Mouse (Mus musculus): ENCODE data around the gene Prrxl1. TPM values are rescaled to one million over a fixed set of nuclear protein-coding genes. Genes with fewer than 3 reads are reported as not detected.

Prrxl1 gene
- polyA plus RNA-seq, 1 experiment from 2014 or later: 7.6 TPM

DNA sequence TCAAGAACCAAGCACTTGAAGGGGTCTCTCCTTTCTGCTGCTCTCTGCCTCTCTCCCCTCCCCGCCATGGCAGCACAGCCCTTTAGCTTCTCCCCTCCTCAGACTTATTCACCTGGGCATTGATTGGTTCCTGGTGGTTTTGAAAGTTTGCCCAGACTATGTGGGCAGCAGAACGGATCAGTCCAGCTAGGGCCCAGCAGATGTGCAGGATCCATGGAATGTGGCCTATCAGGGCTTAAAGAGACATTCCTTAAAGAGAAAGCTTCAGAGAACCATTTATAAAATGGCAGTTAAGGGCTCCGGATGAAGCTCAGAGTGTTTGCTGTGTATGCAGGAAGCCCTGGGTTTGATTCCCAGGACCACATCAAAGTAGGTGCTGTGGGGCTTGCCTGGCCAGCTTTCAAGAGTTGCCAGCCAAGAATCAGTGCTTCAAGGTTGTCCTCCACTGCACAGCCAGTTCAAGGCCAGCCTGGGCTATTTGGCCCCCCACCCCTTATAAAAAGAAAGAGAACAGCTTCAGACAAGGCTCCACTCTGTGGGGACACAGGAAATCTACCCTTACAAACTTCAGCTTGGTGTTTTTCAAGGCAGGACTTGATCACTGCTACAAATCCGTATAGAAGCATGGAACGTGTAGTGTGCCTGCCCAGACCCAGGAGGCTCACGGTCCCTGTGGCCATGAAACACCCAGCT, 33.8 kb downstream of the Prrxl1 start:
- WGBS: 78% methylated on average over 6 of the region's 6 CpGs
- no peaks in the 10 kb centered on the region for H3K9me3 ChIP-seq (replicated peaks; ENCODE audit: control insufficient read depth, low read length)
- ATAC-seq (replicated peaks; ENCODE audit: insufficient number of reproducible peaks, low FRiP score, low TSS enrichment, low read depth) (no peak), DNase-seq (ENCODE audit: low spot score) (no peak)
- no peaks in the 10 kb centered on the region for H3K27me3 ChIP-seq (ENCODE audit: control insufficient read depth, insufficient read depth, low read length)
- no peak overlapping the region for H3K4me2 ChIP-seq (ENCODE audit: low read depth, low read length)
- H3K27ac ChIP-seq (replicated peaks; ENCODE audit: low read depth, low read length): no peak overlapping the region
- no peaks in the 10 kb centered on the region for H3K36me3 ChIP-seq (replicated peaks; ENCODE audit: control insufficient read depth, insufficient read depth, low read depth, low read length)
- no peak overlapping the region for H3K9ac ChIP-seq (replicated peaks; ENCODE audit: low read length)
- H3K4me3 ChIP-seq (ENCODE audit: low read depth, low read length): no peak overlapping the region
- no peaks in the 10 kb centered on the region for H3K4me1 ChIP-seq (ENCODE audit: control insufficient read depth, insufficient read depth, low read length)

DNA sequence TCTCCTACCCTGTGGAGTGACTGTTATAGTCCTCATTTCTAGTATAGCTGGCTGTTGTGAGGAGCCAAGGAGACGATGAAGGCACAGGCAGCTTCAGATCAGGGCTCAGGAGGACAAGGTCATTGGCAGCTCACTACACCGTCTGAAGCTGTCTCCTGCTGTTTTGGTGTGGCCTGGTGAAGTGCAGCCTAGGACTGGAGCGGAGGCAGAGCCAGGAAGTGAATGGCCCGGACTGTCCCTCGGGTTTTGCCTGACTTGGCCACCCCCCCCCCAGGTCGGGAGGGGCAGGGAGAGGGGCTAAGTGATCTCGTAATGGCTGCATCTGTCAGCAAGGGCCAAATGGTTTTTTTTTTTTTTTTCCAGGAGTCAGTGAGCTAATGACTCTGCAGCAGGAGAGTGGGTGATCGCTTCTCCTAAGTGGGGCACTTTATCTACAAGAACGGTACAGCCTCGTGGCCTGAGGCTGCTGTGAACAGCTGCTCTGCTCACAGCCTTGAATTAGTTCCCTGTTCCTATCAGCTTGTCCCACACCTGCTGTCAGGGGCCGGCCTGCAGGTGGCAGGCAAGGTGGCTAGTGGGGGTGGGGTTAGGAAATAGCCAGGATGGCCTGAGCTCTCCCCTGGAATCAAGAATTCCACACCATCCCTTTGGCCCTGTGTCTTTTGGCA, 34.9 kb downstream of the Prrxl1 start:
- WGBS: 28% methylated on average over 11 of the region's 11 CpGs
- no peak overlapping the region for H3K4me2 ChIP-seq (ENCODE audit: low read depth, low read length)
- no peak overlapping the region for H3K9ac ChIP-seq (replicated peaks; ENCODE audit: low read length)
- no peaks in the 10 kb centered on the region for H3K36me3 ChIP-seq (replicated peaks; ENCODE audit: control insufficient read depth, insufficient read depth, low read depth, low read length)
- H3K4me1 ChIP-seq (ENCODE audit: control insufficient read depth, insufficient read depth, low read length): no peaks in the 10 kb centered on the region
- H3K9me3 ChIP-seq (replicated peaks; ENCODE audit: control insufficient read depth, low read length): no peaks in the 10 kb centered on the region
- H3K4me3 ChIP-seq (ENCODE audit: low read depth, low read length): no peak overlapping the region
- H3K27ac ChIP-seq (replicated peaks; ENCODE audit: low read depth, low read length): no peak overlapping the region
- DNase-seq (ENCODE audit: low spot score): no peak
- no peaks in the 10 kb centered on the region for H3K27me3 ChIP-seq (ENCODE audit: control insufficient read depth, insufficient read depth, low read length)
- no peak for ATAC-seq (replicated peaks; ENCODE audit: insufficient number of reproducible peaks, low FRiP score, low TSS enrichment, low read depth)

DNA sequence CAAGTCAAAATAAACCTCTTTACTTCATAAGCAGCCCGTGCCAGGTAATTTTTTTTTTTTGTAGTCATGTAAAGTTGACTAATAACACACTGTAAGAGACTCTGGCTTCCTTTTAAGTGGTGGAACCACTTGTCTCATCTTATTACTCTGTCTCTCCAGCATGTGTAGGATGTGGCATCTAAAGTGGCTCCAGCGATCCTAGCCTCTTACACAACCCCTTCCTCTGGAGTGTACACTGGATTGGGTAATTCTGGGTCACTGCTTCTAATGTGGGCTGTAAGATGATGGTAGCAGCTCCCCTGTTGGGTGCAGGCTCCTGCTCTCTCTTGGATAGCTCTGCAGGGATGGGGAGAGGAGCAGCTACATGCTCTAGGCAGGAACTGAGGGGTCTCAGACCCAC, 39.3 kb downstream of the Prrxl1 start:
- H3K4me1 ChIP-seq (ENCODE audit: control insufficient read depth, insufficient read depth, low read length): no peaks in the 10 kb centered on the region
- H3K9me3 ChIP-seq (replicated peaks; ENCODE audit: control insufficient read depth, low read length): no peaks in the 10 kb centered on the region
- no peaks in the 10 kb centered on the region for H3K27me3 ChIP-seq (ENCODE audit: control insufficient read depth, insufficient read depth, low read length)
- H3K9ac ChIP-seq (replicated peaks; ENCODE audit: low read length): no peak overlapping the region
- H3K4me3 ChIP-seq (ENCODE audit: low read depth, low read length): no peak overlapping the region
- ATAC-seq (replicated peaks; ENCODE audit: insufficient number of reproducible peaks, low FRiP score, low TSS enrichment, low read depth) (no peak), DNase-seq (ENCODE audit: low spot score) (no peak)
- H3K27ac ChIP-seq (replicated peaks; ENCODE audit: low read depth, low read length): no peak overlapping the region
- H3K36me3 ChIP-seq (replicated peaks; ENCODE audit: control insufficient read depth, insufficient read depth, low read depth, low read length): no peaks in the 10 kb centered on the region
- WGBS: 89% methylated on average over 2 of the region's 2 CpGs
- no peak overlapping the region for H3K4me2 ChIP-seq (ENCODE audit: low read depth, low read length)

- H3K4me1 ChIP-seq (ENCODE audit: control insufficient read depth, insufficient read depth, low read length): no peaks in the 10 kb centered on the region
- 82% methylated on average over 9 of the region's 9 CpGs for WGBS
- no peak overlapping the region for H3K9ac ChIP-seq (replicated peaks; ENCODE audit: low read length)
- H3K4me3 ChIP-seq (ENCODE audit: low read depth, low read length): no peak overlapping the region
- H3K27me3 ChIP-seq (ENCODE audit: control insufficient read depth, insufficient read depth, low read length): no peaks in the 10 kb centered on the region
- no peaks in the 10 kb centered on the region for H3K9me3 ChIP-seq (replicated peaks; ENCODE audit: control insufficient read depth, low read length)
- DNase-seq (ENCODE audit: low spot score) (no peak), ATAC-seq (replicated peaks; ENCODE audit: insufficient number of reproducible peaks, low FRiP score, low TSS enrichment, low read depth) (no peak)
- H3K36me3 ChIP-seq (replicated peaks; ENCODE audit: control insufficient read depth, insufficient read depth, low read depth, low read length): no peaks in the 10 kb centered on the region
- no peak overlapping the region for H3K27ac ChIP-seq (replicated peaks; ENCODE audit: low read depth, low read length)
- H3K4me2 ChIP-seq (ENCODE audit: low read depth, low read length): no peak overlapping the region
These were observed 60.6 kb downstream of the Prrxl1 start for GRCm38 (mm10) chr14:32659781-32660180.

- Histone ChIP-seq H3K27me3 (ENCODE audit: control insufficient read depth, insufficient read depth, low read length) (no peaks in the 10 kb centered on the region), H3K36me3 (replicated peaks; ENCODE audit: control insufficient read depth, insufficient read depth, low read depth, low read length) (no peaks in the 10 kb centered on the region), H3K4me1 (ENCODE audit: control insufficient read depth, insufficient read depth, low read length) (no peaks in the 10 kb centered on the region), H3K4me3 (ENCODE audit: low read depth, low read length) (no peak overlapping the region), H3K4me2 (ENCODE audit: low read depth, low read length) (no peak overlapping the region), H3K9me3 (replicated peaks; ENCODE audit: control insufficient read depth, low read length) (no peaks in the 10 kb centered on the region), H3K27ac (replicated peaks; ENCODE audit: low read depth, low read length) (no peak overlapping the region), H3K9ac (replicated peaks; ENCODE audit: low read length) (no peak overlapping the region)
- DNase-seq (ENCODE audit: low spot score) (no peak), ATAC-seq (replicated peaks; ENCODE audit: insufficient number of reproducible peaks, low FRiP score, low TSS enrichment, low read depth) (no peak)
- WGBS: 81% methylated on average over 6 of the region's 6 CpGs
These were observed 63.9 kb downstream of the Prrxl1 start for GRCm38 (mm10) chr14:32663099-32663498.

GRCm38 (mm10) chr14:32673178-32673577, 74.0 kb downstream of the Prrxl1 start:
- Histone ChIP-seq H3K4me3 (ENCODE audit: low read depth, low read length) (no peak overlapping the region), H3K27me3 (ENCODE audit: control insufficient read depth, insufficient read depth, low read length) (no peaks in the 10 kb centered on the region), H3K9me3 (replicated peaks; ENCODE audit: control insufficient read depth, low read length) (no peaks in the 10 kb centered on the region), H3K4me1 (ENCODE audit: control insufficient read depth, insufficient read depth, low read length) (no peaks in the 10 kb centered on the region), H3K36me3 (replicated peaks; ENCODE audit: control insufficient read depth, insufficient read depth, low read depth, low read length) (no peaks in the 10 kb centered on the region), H3K4me2 (ENCODE audit: low read depth, low read length) (no peak overlapping the region), H3K9ac (replicated peaks; ENCODE audit: low read length) (no peak overlapping the region), H3K27ac (replicated peaks; ENCODE audit: low read depth, low read length) (no peak overlapping the region)
- ATAC-seq (replicated peaks; ENCODE audit: insufficient number of reproducible peaks, low FRiP score, low TSS enrichment, low read depth) (no peak), DNase-seq (ENCODE audit: low spot score) (no peak)
- 59% methylated on average over 3 of the region's 3 CpGs for WGBS

DNA sequence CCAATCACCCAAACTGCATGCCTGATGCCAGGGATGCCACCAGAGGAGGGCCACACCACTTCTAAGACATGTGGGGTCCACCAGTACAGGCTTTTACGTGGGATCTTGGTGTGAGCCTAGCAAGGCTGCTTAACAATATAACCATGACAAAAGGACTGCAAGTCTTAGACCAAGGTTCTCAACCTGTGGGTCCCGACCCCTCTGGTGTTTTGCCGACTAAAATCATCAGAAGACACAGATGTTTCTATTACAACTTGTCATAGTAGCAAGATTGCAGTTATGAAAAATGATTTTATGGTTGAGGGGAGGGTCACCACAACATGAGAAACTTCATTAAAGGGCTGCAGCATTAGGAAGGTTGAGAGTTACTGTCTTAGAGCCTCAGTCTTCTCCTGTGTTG, 79.4 kb downstream of the Prrxl1 start:
- no peak overlapping the region for H3K27ac ChIP-seq (replicated peaks; ENCODE audit: low read depth, low read length)
- no peak overlapping the region for H3K4me2 ChIP-seq (ENCODE audit: low read depth, low read length)
- no peak overlapping the region for H3K4me3 ChIP-seq (ENCODE audit: low read depth, low read length)
- no peaks in the 10 kb centered on the region for H3K27me3 ChIP-seq (ENCODE audit: control insufficient read depth, insufficient read depth, low read length)
- ATAC-seq (replicated peaks; ENCODE audit: insufficient number of reproducible peaks, low FRiP score, low TSS enrichment, low read depth) (no peak), DNase-seq (ENCODE audit: low spot score) (no peak)
- H3K4me1 ChIP-seq (ENCODE audit: control insufficient read depth, insufficient read depth, low read length): no peaks in the 10 kb centered on the region
- 64% methylated on average over 3 of the region's 3 CpGs for WGBS
- no peaks in the 10 kb centered on the region for H3K9me3 ChIP-seq (replicated peaks; ENCODE audit: control insufficient read depth, low read length)
- H3K36me3 ChIP-seq (replicated peaks; ENCODE audit: control insufficient read depth, insufficient read depth, low read depth, low read length): no peaks in the 10 kb centered on the region
- H3K9ac ChIP-seq (replicated peaks; ENCODE audit: low read length): no peak overlapping the region

- Histone ChIP-seq H3K4me1 (ENCODE audit: control insufficient read depth, insufficient read depth, low read length) (no peaks in the 10 kb centered on the region), H3K9me3 (replicated peaks; ENCODE audit: control insufficient read depth, low read length) (no peaks in the 10 kb centered on the region), H3K4me2 (ENCODE audit: low read depth, low read length) (no peak overlapping the region), H3K4me3 (ENCODE audit: low read depth, low read length) (no peak overlapping the region), H3K27me3 (ENCODE audit: control insufficient read depth, insufficient read depth, low read length) (no peaks in the 10 kb centered on the region), H3K36me3 (replicated peaks; ENCODE audit: control insufficient read depth, insufficient read depth, low read depth, low read length) (no peaks in the 10 kb centered on the region), H3K27ac (replicated peaks; ENCODE audit: low read depth, low read length) (no peak overlapping the region), H3K9ac (replicated peaks; ENCODE audit: low read length) (no peak overlapping the region)
- no peak for DNase-seq (ENCODE audit: low spot score)
- 82% methylated on average over 3 of the region's 3 CpGs for WGBS
- no peak for ATAC-seq (replicated peaks; ENCODE audit: insufficient number of reproducible peaks, low FRiP score, low TSS enrichment, low read depth)
These were observed 82.4 kb downstream of the Prrxl1 start for GRCm38 (mm10) chr14:32681603-32682002.
